Mouse (Mus musculus): ENCODE measurements around the gene Pabpc4.

Gene Pabpc4

DNA sequence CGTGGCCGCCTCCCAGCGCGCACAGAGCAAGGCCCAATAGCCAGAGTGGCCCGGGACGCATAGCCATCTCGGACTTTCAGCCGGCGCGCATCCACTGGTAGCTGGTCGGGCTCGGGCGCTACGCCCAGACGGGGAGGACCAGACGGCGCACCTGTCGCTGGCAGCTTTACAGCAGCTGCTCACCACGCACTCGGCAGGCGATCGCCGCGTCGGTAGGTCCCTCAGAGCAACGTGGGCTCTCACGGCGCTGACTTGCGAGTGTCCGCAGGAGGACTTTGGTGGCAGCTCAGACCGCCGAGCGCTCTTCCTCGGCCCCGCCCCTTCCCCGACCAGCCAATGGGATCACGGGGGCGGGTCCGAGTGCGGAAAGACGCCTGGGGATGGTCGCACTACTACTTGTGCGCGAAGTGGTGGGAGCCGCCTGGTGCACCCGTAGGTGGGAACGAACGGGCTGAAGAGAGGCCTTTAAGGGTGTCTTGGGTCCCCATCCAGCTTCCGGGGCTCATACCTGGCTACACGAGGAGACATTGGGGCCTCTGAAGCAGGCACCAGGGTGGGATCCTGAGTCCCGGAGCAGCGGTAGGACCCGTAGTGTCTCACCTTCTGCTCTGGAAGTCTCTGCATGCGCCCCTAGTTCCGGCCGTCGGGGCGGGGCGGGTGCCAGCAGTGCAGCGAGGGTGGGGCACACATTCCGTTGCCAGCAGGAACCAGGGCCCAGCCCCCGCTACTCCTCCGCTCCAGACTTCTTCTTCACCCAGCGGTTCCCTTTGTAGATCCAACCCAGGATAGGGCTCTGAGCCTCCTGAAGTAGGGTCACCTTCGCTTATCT lies 80.7 kb downstream of the Pabpc4 start, which contains the start of gene Bmp8a:
Bmp8a (minus strand) TSS at position 611 of the 829 bp plus-strand sequence.
- DNase-seq (ENCODE audit: low spot score): peak; percentile 92

DNA sequence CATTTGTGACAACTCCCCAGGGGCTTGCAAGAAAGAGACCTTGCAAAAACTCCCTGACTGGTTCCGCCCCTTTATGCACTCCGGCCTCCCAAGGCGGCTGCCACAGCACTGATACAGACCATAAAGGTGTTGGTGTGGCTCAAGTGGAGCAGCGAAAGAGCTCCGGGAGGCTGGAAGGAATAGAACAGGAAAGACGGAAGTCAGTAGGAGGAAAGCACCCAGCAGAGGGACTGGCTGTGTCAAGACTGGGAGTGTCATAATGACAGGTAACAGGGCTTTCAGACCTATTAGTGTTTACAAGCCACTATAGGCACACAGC lies 81.3 kb downstream of the Pabpc4 start:
- no peak for DNase-seq (ENCODE audit: low spot score)

Measured in embryo, embryonic 10.5 days (tissue).